Mouse (Mus musculus) left cerebral cortex, postnatal 4 days (tissue): ENCODE measurements around the gene Etnk2. TPM values are rescaled to one million over a fixed set of nuclear protein-coding genes. Genes with fewer than 3 reads are reported as not detected.

Source experiments
- total RNA-seq, 2 experiments: library from RNA; stranded (reverse); gene quantifications; 2 replicates each; pipeline ENCODE4 v1.2.3; 2021

The Etnk2 gene
- total RNA-seq, 2 experiments from 2014 or later = 10.6 to 12.6 TPM

Other genes with a start within 250 kb of the Etnk2 start
- 10 to 100 TPM; 44.0 to 45.4 TPM for gene Ppp1r15b, start 232.4 kb upstream of the Etnk2 start, total RNA-seq
- 10 to 100 TPM; 61.7 to 63.2 TPM for gene Plekha6, start 199.4 kb upstream of the Etnk2 start, total RNA-seq
- under 1 TPM in 1 of 2 experiments, not detected in 1; 0.78 TPM for gene Golt1a, start 53.8 kb upstream of the Etnk2 start, total RNA-seq
- gene Kiss1, start 41.7 kb upstream of the Etnk2 start, total RNA-seq = not detected
- gene Ren1, start 13.1 kb upstream of the Etnk2 start, total RNA-seq = not detected
- 10 to 100 TPM; 10.1 to 12.4 TPM for gene Sox13, start 60.8 kb downstream of the Etnk2 start, total RNA-seq
- 100 to 1,000 TPM; 117 to 138 TPM for gene Snrpe, start 246.7 kb downstream of the Etnk2 start, total RNA-seq